Comparison of ENCODE assay signal across 11 mouse cellular contexts in the genomic region with DNA sequence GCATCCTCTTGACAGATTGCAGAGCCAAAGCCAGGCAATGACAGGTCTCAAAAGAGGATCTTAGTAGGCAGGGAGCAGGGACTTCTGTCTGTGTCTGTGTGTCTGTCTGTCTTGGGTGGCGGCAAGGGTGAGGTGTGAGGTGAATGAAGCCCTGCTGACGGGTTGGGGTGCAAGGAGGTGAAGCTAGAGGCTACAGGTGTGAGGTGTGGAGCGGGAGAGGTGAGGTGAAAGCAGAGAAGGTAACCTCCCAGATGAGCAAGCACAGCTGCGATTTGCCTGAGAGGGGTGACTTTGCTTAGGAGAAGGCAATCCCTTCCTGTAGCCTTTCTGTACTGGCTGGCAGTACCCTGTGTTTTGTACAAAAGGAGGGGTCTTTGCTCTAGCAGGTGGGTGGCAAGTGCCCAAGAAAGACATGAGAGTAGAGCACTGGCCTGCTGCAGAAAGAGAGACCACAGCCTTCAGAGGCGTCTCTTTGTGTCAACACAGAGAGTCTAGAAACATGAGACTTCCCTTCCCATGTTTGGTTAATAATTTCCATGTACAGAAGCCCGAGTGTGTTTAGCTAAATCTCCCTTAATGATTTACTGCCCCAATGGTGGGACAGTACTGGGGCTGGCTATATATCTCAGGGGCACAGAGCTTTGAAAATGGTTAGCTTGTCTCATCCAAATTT. TPM values are rescaled to one million over a fixed set of nuclear protein-coding genes. Genes with fewer than 3 reads are reported as not detected.
A peak's percentile ranks its signal among the peaks of the same experiment; 100 is the strongest.
DNase-seq lines count a peak whose midpoint lies in the region; ATAC-seq and TF ChIP-seq lines count a peak whose summit lies in the region.
"Had no signal": no experiment of that assay in that cellular context is flagged by ENCODE, and none has a peak within 500 bp of the region (broad histone marks: within the 10 kb centered on the region; RNA-seq: fewer than 3 reads in every experiment).

No protein-coding gene starts in this region.

- peak; percentile 34 for DNase-seq in liver, adult 2 months (ENCODE audit: extremely low read depth, low read depth, low spot score)
- no peak for DNase-seq in liver
- peak; percentile 22 to 56 for DNase-seq in kidney, adult 8-10 months
- no peak for DNase-seq in liver, postnatal 0 days
- no peak for DNase-seq in adrenal gland, adult 18-20 months (ENCODE audit: low spot score in 2 of 2)
- DNase-seq in adrenal gland, postnatal 25 days = no peak
- DNase-seq: cerebellum, adult 11-12 months; retina, postnatal 1 day; thymus, postnatal 25 days had no signal

- no peaks in the 10 kb centered on the region for H3K79me2 ChIP-seq in liver, adult 2 months (ENCODE audit: control insufficient read depth, insufficient read depth, low read length)

- ATAC-seq in erythroblast, adult 5-6 weeks (replicated peaks; ENCODE audit: low FRiP score, poor library complexity, severe bottlenecking) = no peak
- ATAC-seq in liver, postnatal 0 days = peak; percentile 45; the same call in 1 of the 2 replicates

- TF ChIP-seq POLR2A in liver, adult 2 months (IDR thresholded peaks at IDR 0.05; ENCODE audit: extremely low read depth, insufficient read depth, low read length) = no peak

- H3K9ac ChIP-seq in liver, adult 2 months (ENCODE audit: low read depth, low read length) = no peak overlapping the region
- no peak overlapping the region for H3K9ac ChIP-seq in liver, postnatal 0 days (replicated peaks)

- 14% methylated on average over 6 of the region's 6 CpGs for WGBS in liver, adult 2 months
- WGBS in liver, postnatal 0 days (ENCODE audit: insufficient replicate concordance) = 25% methylated on average over 6 of the region's 6 CpGs

- peaks cover 13% of the 10 kb centered on the region for H3K27me3 ChIP-seq in erythroblast, embryonic 14.5 days (ENCODE audit: control insufficient read depth)
- H3K27me3 ChIP-seq in liver, adult 2 months (ENCODE audit: control insufficient read depth, insufficient read depth, low read length) = 0 out of 2 replicates have a peak, but pooled peaks cover 6% of the 10 kb centered on the region
- H3K27me3 ChIP-seq in liver, postnatal 0 days (ENCODE audit: insufficient read depth, low read length) = no peaks in the 10 kb centered on the region; the same call in 1 of the 2 replicates

- H3K36me3 ChIP-seq in erythroblast, embryonic 14.5 days (ENCODE audit: control insufficient read depth) = no peaks in the 10 kb centered on the region
- no peaks in the 10 kb centered on the region for H3K36me3 ChIP-seq in liver, adult 2 months (ENCODE audit: control insufficient read depth, insufficient read depth, low read length)
- H3K36me3 ChIP-seq in liver, postnatal 0 days (replicated peaks; ENCODE audit: insufficient read depth, low read length) = no peaks in the 10 kb centered on the region

- TF ChIP-seq CTCF in liver, adult 2 months (IDR thresholded peaks at IDR 0.05; ENCODE audit: low read depth, low read length) = no peak
- TF ChIP-seq CTCF in liver, postnatal 0 days (IDR thresholded peaks at IDR 0.05; ENCODE audit: low read depth) = no peak

- H3K4me1 ChIP-seq in erythroblast, embryonic 14.5 days (ENCODE audit: control insufficient read depth) = no peaks in the 10 kb centered on the region
- H3K4me1 ChIP-seq in liver, adult 2 months (ENCODE audit: control insufficient read depth, insufficient read depth, low read length) = no peaks in the 10 kb centered on the region
- H3K4me1 ChIP-seq in liver, postnatal 0 days (ENCODE audit: insufficient read depth) = peaks cover 6% of the 10 kb centered on the region

- no peaks in the 10 kb centered on the region for H3K9me3 ChIP-seq in erythroblast, embryonic 14.5 days (ENCODE audit: control insufficient read depth, low read length)
- no peaks in the 10 kb centered on the region for H3K9me3 ChIP-seq in liver, postnatal 0 days (ENCODE audit: low read length)

- TF ChIP-seq EP300 in liver, postnatal 0 days (IDR thresholded peaks at IDR 0.05; ENCODE audit: low read depth) = no peak

- peak overlapping the region; percentile 60 for H3K4me2 ChIP-seq in liver, postnatal 0 days (ENCODE audit: low read depth, low read length)

- H3K4me3 ChIP-seq in erythroblast, embryonic 14.5 days (replicated peaks) = peak overlapping the region; percentile 16
- no peak overlapping the region for H3K4me3 ChIP-seq in liver, adult 2 months (ENCODE audit: insufficient read depth, low read depth, low read length)
- H3K4me3 ChIP-seq in liver, postnatal 0 days (ENCODE audit: low read depth, low read length) = peak overlapping the region; percentile 30; the same call in 1 of the 2 replicates

- H3K27ac ChIP-seq in liver, adult 2 months (replicated peaks; ENCODE audit: insufficient read depth, low read depth, low read length) = no peak overlapping the region
- peak overlapping the region; percentile 66 for H3K27ac ChIP-seq in liver, postnatal 0 days (ENCODE audit: low read depth)

RNA-seq across cellular contexts. Expression of a gene that starts 1.2 kb away (rescaled TPM):
- polyA plus RNA-seq in erythroblast, embryonic 14.5 days (2012) = 0.03 TPM in 1 of 2 replicates, not detected in the other
- total RNA-seq in erythroblast, adult 5-6 weeks (2015; ENCODE audit: low replicate concordance) = not detected in 2 replicates
- not detected in 2 replicates for total RNA-seq in erythroblast, adult 5-6 weeks (2017; ENCODE audit: low replicate concordance)
- total RNA-seq in liver, adult 2 months (2014; rRNA removed) = 3.3 and 3.4 TPM in 2 replicates
- 1.6 and 2.6 TPM in 2 replicates for polyA plus RNA-seq in liver, adult 2 months (2012; rRNA removed)
- 5.1 and 6.2 TPM in 2 replicates for polyA plus RNA-seq in liver, postnatal 0 days (2015; fragmentation: Nextera tagmentation; extraction: Ambion mirVana)
- total RNA-seq in adrenal gland, adult 18-20 months (2021) = 1 to 10 TPM; 1.5 to 3.8 TPM
- 0.86 and 1.4 TPM in 2 replicates for total RNA-seq in adrenal gland, postnatal 25 days (2021)

Comparison
In these comparisons a context has a peak if more than half of its experiments do, and no peak if none do; other contexts are left out.
1. DNase-seq: peak in liver, adult 2 months (single experiment) and kidney, adult 8-10 months (2 of 2); none in liver (single experiment), liver, postnatal 0 days (single experiment), adrenal gland, adult 18-20 months (0 of 2) and adrenal gland, postnatal 25 days (single experiment).